8 mouse cellular contexts compared by ENCODE assay signal in genomic region chr17:71000255-71000654, GRCm38 (mm10). TPM values are rescaled to one million over a fixed set of nuclear protein-coding genes. Genes with fewer than 3 reads are reported as not detected.
DNase-seq lines count a peak whose midpoint lies in the region; ATAC-seq and TF ChIP-seq lines count a peak whose summit lies in the region.

No protein-coding gene starts in this region.

- peaks cover 26% of the 10 kb centered on the region for H3K4me1 ChIP-seq in hindbrain, embryonic 10.5 days (replicated peaks)
- no peaks in the 10 kb centered on the region for H3K4me1 ChIP-seq in hindbrain, embryonic 11.5 days (replicated peaks; ENCODE audit: control insufficient read depth, insufficient read depth, low read length)
- peaks cover 43% of the 10 kb centered on the region for H3K4me1 ChIP-seq in G1E (ENCODE audit: insufficient read depth, low read depth, low read length)
- peaks cover 51% of the 10 kb centered on the region for H3K4me1 ChIP-seq in heart, embryonic 16.5 days (ENCODE audit: control insufficient read depth, insufficient read depth, low read length)
- peaks cover 54% of the 10 kb centered on the region for H3K4me1 ChIP-seq in liver, embryonic 15.5 days (replicated peaks)

- peaks cover 15% of the 10 kb centered on the region for H3K36me3 ChIP-seq in hindbrain, embryonic 10.5 days
- H3K36me3 ChIP-seq in hindbrain, embryonic 11.5 days (ENCODE audit: control insufficient read depth, insufficient read depth, low read length) = 0 out of 2 replicates have a peak, but pooled peaks cover 2% of the 10 kb centered on the region
- H3K36me3 ChIP-seq in G1E (replicated peaks) = peaks cover 39% of the 10 kb centered on the region
- peaks cover 12% of the 10 kb centered on the region for H3K36me3 ChIP-seq in heart, embryonic 16.5 days (ENCODE audit: control insufficient read depth, insufficient read depth)
- H3K36me3 ChIP-seq in liver, embryonic 15.5 days (replicated peaks) = peaks cover 19% of the 10 kb centered on the region

- ATAC-seq in hindbrain, embryonic 11.5 days (ENCODE audit: low FRiP score) = no peak
- ATAC-seq in G1E (ENCODE audit: extremely low read depth, insufficient number of reproducible peaks, low FRiP score, poor library complexity, severe bottlenecking) = no peak
- ATAC-seq in heart, embryonic 16.5 days (replicated peaks; ENCODE audit: extremely low read depth, insufficient read depth, low FRiP score) = no peak
- ATAC-seq in liver, embryonic 15.5 days (ENCODE audit: insufficient read depth) = no peak

- WGBS in hindbrain, embryonic 10.5 days = 67% methylated on average over 2 of the region's 2 CpGs
- 71% methylated on average over 2 of the region's 2 CpGs for WGBS in hindbrain, embryonic 11.5 days
- 27% methylated on average over 2 of the region's 2 CpGs for WGBS in heart, embryonic 16.5 days
- 48% methylated on average over 2 of the region's 2 CpGs for WGBS in liver, embryonic 15.5 days (ENCODE audit: insufficient replicate concordance)

- no peak overlapping the region for H3K27ac ChIP-seq in hindbrain, embryonic 10.5 days
- H3K27ac ChIP-seq in hindbrain, embryonic 11.5 days (ENCODE audit: low read depth, low read length) = no peak overlapping the region
- H3K27ac ChIP-seq in heart, embryonic 16.5 days (ENCODE audit: low read length) = peak overlapping the region; percentile 87
- H3K27ac ChIP-seq in liver, embryonic 15.5 days (replicated peaks) = no peak overlapping the region; the same call in 1 of the 2 replicates

- DNase-seq in hindbrain, embryonic 10.5 days (ENCODE audit: low spot score) = no peak
- DNase-seq in hindbrain, embryonic 11.5 days (ENCODE audit: low spot score) = no peak
- no peak for DNase-seq in G1E (ENCODE audit: low spot score)
- DNase-seq in thymus, postnatal 14 days = no peak
- no peak for DNase-seq in adrenal gland, postnatal 14 days
- DNase-seq in layer of hippocampus, postnatal 25 days (ENCODE audit: extremely low spot score in 1 of 2, low spot score in 1 of 2) = no peak

- H3K4me3 ChIP-seq in hindbrain, embryonic 10.5 days = peak overlapping the region; percentile 93
- no peak overlapping the region for H3K4me3 ChIP-seq in hindbrain, embryonic 11.5 days (ENCODE audit: low read depth, low read length)
- peak overlapping the region; percentile 40; the same call in 1 of the 2 replicates for H3K4me3 ChIP-seq in G1E (ENCODE audit: low read depth, low read length)
- peak overlapping the region; percentile 48 for H3K4me3 ChIP-seq in heart, embryonic 16.5 days (ENCODE audit: low read length)
- peak overlapping the region; percentile 94 for H3K4me3 ChIP-seq in liver, embryonic 15.5 days (replicated peaks)

- H3K9ac ChIP-seq in hindbrain, embryonic 11.5 days (ENCODE audit: low read depth, low read length) = no peak overlapping the region
- H3K9ac ChIP-seq in heart, embryonic 16.5 days (ENCODE audit: low read length) = peak overlapping the region; percentile 99
- no peak overlapping the region for H3K9ac ChIP-seq in liver, embryonic 15.5 days

- no peak for TF ChIP-seq CTCF in G1E (IDR thresholded peaks at IDR 0.05; ENCODE audit: low read depth, low read length)

- no peaks in the 10 kb centered on the region for H3K27me3 ChIP-seq in hindbrain, embryonic 10.5 days (ENCODE audit: insufficient read depth, poor library complexity, severe bottlenecking)
- no peaks in the 10 kb centered on the region for H3K27me3 ChIP-seq in hindbrain, embryonic 11.5 days (ENCODE audit: control insufficient read depth, insufficient read depth, low read length)
- no peaks in the 10 kb centered on the region for H3K27me3 ChIP-seq in G1E (ENCODE audit: insufficient read depth, low read length)
- no peaks in the 10 kb centered on the region for H3K27me3 ChIP-seq in heart, embryonic 16.5 days (ENCODE audit: control insufficient read depth, insufficient read depth, low read length)
- H3K27me3 ChIP-seq in liver, embryonic 15.5 days = no peaks in the 10 kb centered on the region

- no peak overlapping the region for H3K4me2 ChIP-seq in hindbrain, embryonic 11.5 days (replicated peaks; ENCODE audit: low read depth, low read length)
- H3K4me2 ChIP-seq in heart, embryonic 16.5 days (ENCODE audit: low read depth, low read length) = peak overlapping the region; percentile 76
- peak overlapping the region; percentile 81 for H3K4me2 ChIP-seq in liver, embryonic 15.5 days

- no peaks in the 10 kb centered on the region for H3K9me3 ChIP-seq in hindbrain, embryonic 10.5 days
- H3K9me3 ChIP-seq in hindbrain, embryonic 11.5 days (ENCODE audit: control insufficient read depth, low read length) = no peaks in the 10 kb centered on the region
- no peaks in the 10 kb centered on the region for H3K9me3 ChIP-seq in G1E (replicated peaks)
- no peaks in the 10 kb centered on the region for H3K9me3 ChIP-seq in heart, embryonic 16.5 days (replicated peaks; ENCODE audit: control insufficient read depth, low read length)
- no peaks in the 10 kb centered on the region for H3K9me3 ChIP-seq in liver, embryonic 15.5 days (replicated peaks)

RNA-seq across cellular contexts. Expression of gene Myom1, which starts 2.2 kb away (rescaled TPM):
- 0.99 and 2.7 TPM in 2 replicates for polyA plus RNA-seq in hindbrain, embryonic 10.5 days (2016; fragmentation: Nextera tagmentation; extraction: Ambion mirVana)
- polyA plus RNA-seq in hindbrain, embryonic 11.5 days (2014; fragmentation: Nextera tagmentation; extraction: Ambion mirVana) = 2.0 and 2.8 TPM in 2 replicates
- 1.2 and 1.6 TPM in 2 replicates for total RNA-seq in G1E (2014; fragmentation: Nextera tagmentation)
- 0.71 and 1.0 TPM in 2 replicates for total RNA-seq in G1E (2017)
- 0.11 and 0.25 TPM in 2 replicates for polyA plus RNA-seq in G1E (2012)
- polyA plus RNA-seq in heart, embryonic 16.5 days (2015; fragmentation: Nextera tagmentation; extraction: Ambion mirVana) = 216 and 224 TPM in 2 replicates
- polyA plus RNA-seq in liver, embryonic 15.5 days (2015; fragmentation: Nextera tagmentation; extraction: Ambion mirVana) = 1.3 and 2.6 TPM in 2 replicates
- total RNA-seq in adrenal gland, postnatal 14 days (2021) = 4.3 and 8.1 TPM in 2 replicates
- total RNA-seq in layer of hippocampus, postnatal 25 days (2021) = 1 to 10 TPM; 1.9 to 3.3 TPM

RNA-seq across cellular contexts. Expression of gene Myl12a, which starts 2.4 kb away (rescaled TPM):
- polyA plus RNA-seq in hindbrain, embryonic 10.5 days (2016; fragmentation: Nextera tagmentation; extraction: Ambion mirVana) = 427 and 441 TPM in 2 replicates
- polyA plus RNA-seq in hindbrain, embryonic 11.5 days (2014; fragmentation: Nextera tagmentation; extraction: Ambion mirVana) = 448 and 472 TPM in 2 replicates
- total RNA-seq in G1E (2014; fragmentation: Nextera tagmentation) (145 and 148 TPM in 2 replicates), G1E (2017) (222 and 225 TPM in 2 replicates)
- 52.1 and 76.2 TPM in 2 replicates for polyA plus RNA-seq in G1E (2012)
- 666 and 686 TPM in 2 replicates for polyA plus RNA-seq in heart, embryonic 16.5 days (2015; fragmentation: Nextera tagmentation; extraction: Ambion mirVana)
- 172 and 186 TPM in 2 replicates for polyA plus RNA-seq in liver, embryonic 15.5 days (2015; fragmentation: Nextera tagmentation; extraction: Ambion mirVana)
- total RNA-seq in adrenal gland, postnatal 14 days (2021) = 311 and 324 TPM in 2 replicates
- total RNA-seq in layer of hippocampus, postnatal 25 days (2021) = 10 to 100 TPM; 36.2 to 42.4 TPM

Comparison
In these comparisons a context has a peak if more than half of its experiments do, and no peak if none do; other contexts are left out.
1. RNA of gene Myom1, which starts 2.2 kb away (polyA plus RNA-seq): 216 to 224 TPM in heart, embryonic 16.5 days; 1.3 to 2.6 TPM in liver, embryonic 15.5 days, 2.0 to 2.8 TPM in hindbrain, embryonic 11.5 days, 0.99 to 2.7 TPM in hindbrain, embryonic 10.5 days and 0.11 to 0.25 TPM in G1E; every median in the first group is over 10 times any median in the second.